Mouse (Mus musculus) forebrain, embryonic 15.5 days (tissue): Measurements from ENCODE around the gene Cpn1. TPM values are rescaled to one million over a fixed set of nuclear protein-coding genes. Genes with fewer than 3 reads are reported as not detected.

Experiments
- ATAC-seq: fragments of 200-750 bp; cut with Nextera tagmentation; replicated peaks from 2 replicates; pipeline ENCODE4 v1.8.0; 2017; ENCODE audit warnings: mild to moderate bottlenecking, moderate TSS enrichment, moderate library complexity
- H3K27ac ChIP-seq: fragments of 300-500 bp; sonication (generic); replicated peaks from 2 replicates; pipeline ENCODE4 v1.5.1; 2015; ENCODE audit warnings: mild to moderate bottlenecking, inconsistent platforms
- H3K27me3 ChIP-seq: fragments of 300-500 bp; sonication (generic); 2 replicates; pipeline ENCODE4 v1.6.1; 2015; ENCODE audit warnings: inconsistent platforms
- H3K36me3 ChIP-seq: fragments of 300-500 bp; sonication (generic); 2 replicates; pipeline ENCODE4 v1.6.1; 2015; ENCODE audit warnings: mild to moderate bottlenecking, inconsistent platforms
- H3K4me1 ChIP-seq: fragments of 300-500 bp; sonication (generic); 2 replicates; pipeline ENCODE4 v1.6.1; 2015; ENCODE audit warnings: inconsistent platforms
- H3K4me2 ChIP-seq: fragments of 300-500 bp; sonication (generic); replicated peaks from 2 replicates; pipeline ENCODE4 v1.6.1; 2015; ENCODE audit warnings: mild to moderate bottlenecking, inconsistent platforms
- H3K4me3 ChIP-seq: fragments of 300-500 bp; sonication (generic); 2 replicates; pipeline ENCODE4 v1.5.1; 2015; ENCODE audit warnings: mild to moderate bottlenecking, inconsistent platforms
- H3K9ac ChIP-seq: fragments of 300-500 bp; sonication (generic); replicated peaks from 2 replicates; pipeline ENCODE4 v1.6.1; 2015; ENCODE audit warnings: mild to moderate bottlenecking, inconsistent platforms
- H3K9me3 ChIP-seq: fragments of 300-500 bp; sonication (generic); 2 replicates; pipeline ENCODE4 v1.6.1; 2016; ENCODE audit warnings: inconsistent platforms
- WGBS: fragments of 180-500 bp; shearing (Covaris S2); methylation state at CpG from one replicate; pipeline ENCODE4 v1.1.7; 2015; ENCODE audit warnings: mixed read lengths; 5-methylcytosine and 5-hydroxymethylcytosine counted together
- polyA plus RNA-seq: library from polyadenylated mRNA; unstranded; fragments of >200 nt; fragmentation: Nextera tagmentation; extraction: Ambion mirVana; gene quantifications from 2 replicates; pipeline ENCODE4 v1.2.1, GENCODE M21; 2015

Cpn1 gene
- polyA plus RNA-seq, 1 experiment from 2014 or later, result 0.36 TPM

DNA sequence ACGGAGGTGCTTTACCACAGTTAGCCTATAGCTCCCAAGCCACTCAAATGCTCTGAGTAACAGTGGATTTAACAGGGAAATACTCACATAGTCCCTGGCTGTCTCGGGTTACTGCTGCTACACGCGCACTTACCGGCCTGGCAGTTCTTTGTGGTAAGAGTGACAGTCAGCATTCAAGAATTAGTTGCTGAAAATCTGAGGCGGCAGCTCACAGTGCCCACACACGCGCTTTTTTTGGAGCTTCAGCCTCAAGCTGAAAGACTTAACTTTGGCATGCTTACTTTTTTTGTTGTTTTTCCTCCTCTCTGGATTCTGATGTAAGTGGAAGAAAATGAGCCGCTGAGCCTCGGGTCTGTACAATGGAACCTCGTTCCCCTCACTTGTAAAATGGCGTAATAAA, 20.8 kb upstream of the Cpn1 start:
- no peak overlapping the region for H3K4me2 ChIP-seq
- no peaks in the 10 kb centered on the region for H3K9me3 ChIP-seq
- H3K27ac ChIP-seq, result no peak overlapping the region
- no peak overlapping the region for H3K4me3 ChIP-seq
- ATAC-seq, result no peak
- no peak overlapping the region for H3K9ac ChIP-seq
- 37% methylated on average over 12 of the region's 12 CpGs for WGBS
- H3K36me3 ChIP-seq, result no peaks in the 10 kb centered on the region
- H3K27me3 ChIP-seq, result no peaks in the 10 kb centered on the region
- H3K4me1 ChIP-seq, result no peaks in the 10 kb centered on the region

DNA sequence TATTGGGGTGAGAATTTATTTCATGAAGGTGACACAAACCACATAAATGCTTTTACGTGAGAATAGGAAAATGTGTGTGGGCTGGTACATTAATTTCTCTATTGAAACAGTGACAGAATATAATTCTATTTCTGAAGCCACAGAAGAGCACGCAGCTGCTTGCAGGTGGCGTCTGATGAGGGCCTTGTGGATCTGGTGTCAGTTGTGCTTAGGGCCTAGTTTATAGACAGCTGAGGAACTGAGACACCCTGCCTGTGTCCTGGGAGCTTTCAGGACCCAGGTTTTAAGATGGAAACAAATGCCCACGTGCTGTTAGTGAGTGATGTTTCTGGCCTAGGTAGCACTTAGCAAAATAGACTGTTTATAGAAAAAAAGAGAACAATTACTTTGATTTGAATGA, 18.7 kb upstream of the Cpn1 start:
- no peaks in the 10 kb centered on the region for H3K27me3 ChIP-seq
- WGBS, result 73% methylated on average over 4 of the region's 4 CpGs
- no peak for ATAC-seq
- no peak overlapping the region for H3K4me3 ChIP-seq
- no peak overlapping the region for H3K27ac ChIP-seq
- no peaks in the 10 kb centered on the region for H3K4me1 ChIP-seq
- H3K9me3 ChIP-seq, result no peaks in the 10 kb centered on the region
- H3K9ac ChIP-seq, result no peak overlapping the region
- no peak overlapping the region for H3K4me2 ChIP-seq
- no peaks in the 10 kb centered on the region for H3K36me3 ChIP-seq

DNA sequence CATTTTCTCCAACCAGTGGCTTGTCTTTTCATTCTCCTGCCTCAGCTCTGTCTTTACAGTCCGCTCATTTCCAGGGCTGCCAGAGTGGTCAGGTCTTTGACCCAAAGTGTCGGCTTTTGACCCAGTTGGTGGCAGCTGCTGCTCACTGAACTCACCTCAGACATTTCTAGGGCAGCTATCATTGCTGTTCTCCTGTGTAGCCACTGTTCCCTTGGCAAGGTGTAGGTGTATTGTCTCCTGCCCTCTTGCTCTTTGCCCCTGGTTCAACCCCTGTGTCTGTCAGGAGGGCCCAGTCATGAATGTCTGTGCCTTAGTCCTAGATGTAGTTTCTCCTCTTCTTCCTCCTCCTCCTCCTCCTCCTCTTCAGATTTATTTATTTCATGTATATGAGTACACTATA, 17.9 kb upstream of the Cpn1 start:
- Histone ChIP-seq H3K4me2 (no peak overlapping the region), H3K27me3 (no peaks in the 10 kb centered on the region), H3K9me3 (no peaks in the 10 kb centered on the region), H3K4me1 (no peaks in the 10 kb centered on the region), H3K9ac (no peak overlapping the region), H3K36me3 (no peaks in the 10 kb centered on the region), H3K27ac (no peak overlapping the region), H3K4me3 (no peak overlapping the region)
- no peak for ATAC-seq
- 94% methylated on average over 2 of the region's 2 CpGs for WGBS

DNA sequence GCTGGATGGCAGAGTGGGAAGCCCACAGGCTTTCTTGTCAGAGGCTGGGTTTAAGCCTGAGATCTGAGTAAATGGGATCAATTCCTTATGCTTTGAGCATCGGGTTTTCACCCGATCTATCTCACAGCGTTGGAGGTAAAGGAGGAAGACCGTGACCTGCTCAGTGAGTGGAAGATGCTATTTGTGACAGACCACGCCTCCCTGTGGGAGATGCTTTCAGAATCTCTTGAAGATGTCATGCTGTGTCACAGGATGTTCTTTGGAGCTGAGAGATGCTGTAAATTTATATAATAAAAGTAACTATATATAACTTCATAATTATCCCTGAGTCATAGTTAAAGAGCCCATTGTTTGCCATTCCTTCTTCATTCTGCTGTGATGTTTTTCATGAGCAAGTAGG, 14.4 kb upstream of the Cpn1 start:
- WGBS, result 75% methylated on average over 5 of the region's 5 CpGs
- H3K4me2 ChIP-seq, result no peak overlapping the region
- H3K9ac ChIP-seq, result no peak overlapping the region
- H3K27ac ChIP-seq, result no peak overlapping the region
- H3K36me3 ChIP-seq, result no peaks in the 10 kb centered on the region
- no peaks in the 10 kb centered on the region for H3K27me3 ChIP-seq
- no peaks in the 10 kb centered on the region for H3K4me1 ChIP-seq
- no peak for ATAC-seq
- no peaks in the 10 kb centered on the region for H3K9me3 ChIP-seq
- no peak overlapping the region for H3K4me3 ChIP-seq

DNA sequence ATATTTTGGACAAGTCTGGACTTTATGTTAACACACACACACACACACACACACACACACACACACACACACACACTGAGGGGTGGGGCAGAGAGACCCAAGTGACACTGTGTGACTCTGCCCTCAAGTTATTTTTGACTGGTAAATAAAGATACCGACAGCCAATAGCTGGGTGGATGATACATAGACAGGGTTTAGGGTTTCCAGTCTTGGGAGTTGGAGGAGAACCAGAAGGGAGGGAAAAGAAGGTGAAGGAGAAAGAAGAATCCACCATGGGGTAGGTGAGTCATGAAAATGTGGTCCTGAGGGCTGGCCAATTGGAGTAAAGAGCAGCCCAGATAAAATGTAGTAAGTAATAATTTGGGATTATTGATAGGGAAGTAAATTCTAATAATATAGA, 13.7 kb upstream of the Cpn1 start:
- 87% methylated on average over 1 of the region's 1 CpGs for WGBS
- Histone ChIP-seq H3K4me2 (no peak overlapping the region), H3K27me3 (no peaks in the 10 kb centered on the region), H3K4me1 (no peaks in the 10 kb centered on the region), H3K4me3 (no peak overlapping the region), H3K9me3 (no peaks in the 10 kb centered on the region), H3K9ac (no peak overlapping the region), H3K27ac (no peak overlapping the region), H3K36me3 (no peaks in the 10 kb centered on the region)
- no peak for ATAC-seq

DNA sequence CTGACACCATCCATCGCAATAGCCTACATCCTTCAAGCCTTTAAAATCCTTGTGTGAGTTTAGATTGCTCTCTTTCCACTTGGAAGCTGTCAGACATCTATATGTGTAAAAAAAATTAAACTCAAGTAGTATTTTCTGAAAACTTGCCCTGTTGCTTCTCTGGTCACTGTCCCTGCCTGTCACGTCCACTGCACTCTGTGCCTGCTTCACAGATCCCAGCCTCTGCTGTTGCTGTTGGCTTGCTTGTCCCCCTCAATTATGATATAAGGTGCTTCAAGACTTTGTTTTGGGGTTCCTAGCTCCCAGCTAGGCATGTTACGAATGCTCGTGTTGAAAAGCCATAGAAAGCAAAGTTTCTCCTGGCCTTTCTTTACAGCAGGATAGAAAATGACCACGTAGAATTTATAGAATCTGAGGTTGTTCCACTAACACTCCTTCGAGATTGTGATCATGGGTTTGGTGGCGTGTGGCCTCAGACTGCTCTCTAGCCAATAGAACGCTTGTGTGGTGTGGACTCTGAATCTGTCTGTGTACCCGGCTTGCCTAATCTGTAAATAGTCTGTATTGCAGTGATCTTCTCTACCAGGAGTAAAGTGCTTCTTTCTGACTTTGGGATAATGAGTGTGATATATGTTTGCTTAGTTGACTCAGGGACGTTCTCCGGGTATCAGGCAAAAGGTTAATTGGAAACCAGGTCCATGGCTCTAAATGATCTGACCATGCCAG, 12.6 kb upstream of the Cpn1 start:
- Histone ChIP-seq H3K4me3 (no peak overlapping the region), H3K9me3 (no peaks in the 10 kb centered on the region), H3K27ac (no peak overlapping the region), H3K4me2 (no peak overlapping the region), H3K27me3 (no peaks in the 10 kb centered on the region), H3K4me1 (no peaks in the 10 kb centered on the region), H3K36me3 (no peaks in the 10 kb centered on the region), H3K9ac (no peak overlapping the region)
- ATAC-seq, result no peak
- WGBS, result 86% methylated on average over 11 of the region's 11 CpGs

DNA sequence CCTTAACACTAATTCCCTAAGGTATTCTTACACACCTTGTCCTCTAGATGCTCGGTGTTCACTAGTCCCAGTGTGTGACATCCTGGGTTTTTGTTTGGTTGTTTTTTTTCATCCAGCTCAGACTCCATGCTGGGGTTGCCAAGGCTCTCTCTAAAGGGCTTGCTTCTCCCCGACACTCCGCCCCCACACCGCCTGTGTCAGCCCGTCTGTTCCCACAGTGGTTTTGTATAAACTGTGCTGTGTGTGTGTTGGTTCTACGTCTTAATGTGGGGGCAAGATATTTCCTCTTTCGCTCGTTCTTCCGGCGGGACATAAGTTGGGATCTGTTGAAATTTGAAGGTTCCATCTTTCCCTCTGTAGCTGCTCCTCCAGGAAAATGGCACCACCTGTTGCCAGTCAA, 11.7 kb upstream of the Cpn1 start:
- Histone ChIP-seq H3K4me3 (no peak overlapping the region), H3K36me3 (no peaks in the 10 kb centered on the region), H3K27ac (no peak overlapping the region), H3K9ac (no peak overlapping the region), H3K9me3 (no peaks in the 10 kb centered on the region), H3K4me2 (no peak overlapping the region), H3K4me1 (no peaks in the 10 kb centered on the region), H3K27me3 (no peaks in the 10 kb centered on the region)
- whole genome bisulfite sequencing, result 86% methylated on average over 10 of the region's 10 CpGs
- ATAC-seq, result no peak

DNA sequence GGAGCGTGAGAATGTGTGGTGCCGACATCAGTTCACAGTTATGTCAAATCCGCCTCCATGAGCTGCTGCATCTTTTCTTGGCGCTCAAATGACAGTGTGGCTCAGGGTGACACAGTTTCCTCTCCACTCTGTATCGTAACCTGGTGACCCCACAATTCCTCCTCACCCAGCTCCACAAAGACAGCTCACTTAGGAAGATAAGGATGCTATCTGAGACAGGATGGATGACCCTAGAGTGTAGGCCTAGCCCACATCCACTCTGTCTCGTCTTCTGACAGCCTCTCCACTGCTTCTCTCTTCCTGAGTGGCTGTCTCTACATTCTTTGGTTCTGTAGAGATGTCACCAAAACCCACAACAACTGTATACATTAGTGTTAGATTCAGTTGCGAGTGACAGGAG, 9.1 kb upstream of the Cpn1 start:
- H3K27me3 ChIP-seq, result no peaks in the 10 kb centered on the region
- no peak overlapping the region for H3K9ac ChIP-seq
- WGBS, result 86% methylated on average over 7 of the region's 7 CpGs
- H3K27ac ChIP-seq, result no peak overlapping the region
- no peaks in the 10 kb centered on the region for H3K9me3 ChIP-seq
- no peak for ATAC-seq
- H3K4me3 ChIP-seq, result no peak overlapping the region
- no peaks in the 10 kb centered on the region for H3K4me1 ChIP-seq
- H3K4me2 ChIP-seq, result no peak overlapping the region
- no peaks in the 10 kb centered on the region for H3K36me3 ChIP-seq

DNA sequence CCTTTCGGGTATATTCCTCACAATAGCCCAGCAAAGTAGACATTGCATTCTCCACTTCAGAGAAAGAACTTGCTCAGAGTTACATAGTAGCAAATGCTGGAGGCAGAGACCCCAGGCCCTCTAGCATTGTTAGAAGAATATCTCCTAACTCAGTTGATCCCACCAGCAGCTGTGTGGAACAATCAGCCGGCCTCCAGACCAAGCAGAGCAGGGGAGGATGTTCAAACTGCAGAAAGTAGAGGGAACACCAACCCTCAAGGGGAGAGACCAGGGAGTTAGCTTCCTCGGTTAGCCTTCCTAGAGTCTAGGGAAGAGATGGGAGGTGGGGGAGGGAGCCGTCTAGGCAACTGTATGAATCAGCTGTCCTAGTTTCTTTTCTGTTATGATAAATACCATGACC, 6.1 kb upstream of the Cpn1 start:
- H3K36me3 ChIP-seq, result no peaks in the 10 kb centered on the region
- no peaks in the 10 kb centered on the region for H3K9me3 ChIP-seq
- H3K4me1 ChIP-seq, result no peaks in the 10 kb centered on the region
- no peak overlapping the region for H3K27ac ChIP-seq
- no peak for ATAC-seq
- no peaks in the 10 kb centered on the region for H3K27me3 ChIP-seq
- H3K4me3 ChIP-seq, result no peak overlapping the region
- 79% methylated on average over 4 of the region's 4 CpGs for WGBS
- no peak overlapping the region for H3K9ac ChIP-seq
- H3K4me2 ChIP-seq, result no peak overlapping the region

DNA sequence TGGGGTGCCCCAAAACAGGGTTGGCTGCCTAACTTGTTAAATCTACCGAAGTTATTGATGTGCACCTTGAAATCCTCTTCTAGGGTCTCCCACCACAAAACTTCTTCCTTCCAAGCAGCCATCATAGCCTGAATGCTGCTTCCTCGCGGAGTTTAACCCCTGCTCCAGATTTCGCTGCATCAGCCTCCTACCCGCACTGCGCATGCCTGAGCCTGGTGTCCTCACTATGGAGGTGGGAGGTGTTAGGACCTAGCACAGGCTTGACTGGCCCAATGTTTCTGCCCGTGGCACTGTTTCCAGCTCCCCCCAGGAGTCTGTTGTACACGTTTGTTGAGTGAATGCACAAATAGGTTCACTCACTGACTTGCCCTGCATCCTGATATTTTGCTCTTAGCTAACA, 4.0 kb upstream of the Cpn1 start:
- Histone ChIP-seq H3K36me3 (no peaks in the 10 kb centered on the region), H3K4me1 (peaks cover 6% of the 10 kb centered on the region), H3K9ac (no peak overlapping the region), H3K9me3 (no peaks in the 10 kb centered on the region), H3K4me3 (no peak overlapping the region), H3K27me3 (no peaks in the 10 kb centered on the region), H3K27ac (no peak overlapping the region), H3K4me2 (no peak overlapping the region)
- no peak for ATAC-seq
- 87% methylated on average over 8 of the region's 8 CpGs for WGBS

DNA sequence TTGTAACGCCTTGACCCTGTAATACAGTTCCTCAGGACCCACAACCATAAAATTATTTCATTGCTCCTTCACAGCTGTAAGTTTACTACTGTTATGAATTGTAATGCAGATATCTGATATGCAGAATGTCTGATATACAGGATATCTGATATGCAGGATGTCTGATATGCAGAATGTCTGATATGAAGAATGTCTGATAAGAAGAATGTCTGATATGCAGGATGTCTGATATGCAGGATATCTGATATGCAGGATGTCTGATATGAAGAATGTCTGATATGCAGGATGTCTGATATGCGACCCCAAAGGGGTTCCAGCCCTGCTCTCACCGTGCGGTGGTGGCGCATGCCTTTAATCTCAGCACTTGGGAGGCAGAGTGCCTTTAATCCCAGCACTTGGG, 4.4 kb downstream of the Cpn1 start:
- ATAC-seq, result no peak
- WGBS, result 93% methylated on average over 5 of the region's 5 CpGs
- H3K4me1 ChIP-seq, result peaks cover 6% of the 10 kb centered on the region

DNA sequence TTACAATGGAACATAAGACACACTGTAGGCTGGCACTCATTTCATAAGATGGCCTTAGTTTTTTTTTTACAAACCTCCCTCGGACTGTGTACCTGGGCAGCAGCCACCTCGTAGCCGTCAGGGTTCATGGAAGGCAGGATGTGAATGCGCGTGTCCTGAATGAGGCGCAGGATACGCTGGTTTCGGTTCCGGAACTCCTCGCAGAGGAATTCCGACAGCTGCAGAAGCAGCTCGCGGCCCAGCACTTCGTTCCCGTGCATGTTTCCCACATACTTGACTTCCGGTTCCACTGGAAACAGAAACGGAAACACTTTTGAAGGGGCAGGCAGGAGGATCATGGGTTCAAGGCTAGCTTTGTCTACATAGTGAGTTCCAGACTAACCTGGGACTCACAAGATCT, 5.6 kb downstream of the Cpn1 start:
- WGBS, result 95% methylated on average over 17 of the region's 17 CpGs

More for the DNA sequence above, 4.4 kb downstream of the Cpn1 start:
- no peak overlapping the region for H3K9ac ChIP-seq
- no peaks in the 10 kb centered on the region for H3K9me3 ChIP-seq
- H3K4me3 ChIP-seq, result no peak overlapping the region
- no peaks in the 10 kb centered on the region for H3K36me3 ChIP-seq
- no peak overlapping the region for H3K27ac ChIP-seq
- no peak overlapping the region for H3K4me2 ChIP-seq
- H3K27me3 ChIP-seq, result no peaks in the 10 kb centered on the region

DNA sequence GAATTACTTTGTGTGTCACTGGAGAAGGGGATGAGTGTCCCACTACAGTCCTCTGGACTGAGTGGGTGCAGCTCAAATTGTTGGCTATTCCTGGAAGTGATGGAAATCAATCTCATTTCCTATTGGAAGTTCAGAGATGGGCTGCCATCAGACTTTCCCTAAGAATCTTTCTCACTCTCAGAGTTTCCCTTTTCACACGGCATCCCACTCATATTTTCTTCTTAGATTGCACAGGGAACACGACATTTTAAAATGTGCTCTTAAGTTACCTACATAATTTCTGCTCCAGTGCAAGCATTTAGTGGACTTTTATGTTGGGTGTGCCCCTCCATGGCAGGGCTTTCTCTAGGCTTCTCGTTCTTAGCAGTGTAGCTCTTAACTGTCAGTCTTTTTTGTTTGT, 8.6 kb downstream of the Cpn1 start:
- no peak overlapping the region for H3K4me3 ChIP-seq
- no peak overlapping the region for H3K27ac ChIP-seq
- H3K27me3 ChIP-seq, result no peaks in the 10 kb centered on the region
- no peak for ATAC-seq
- H3K4me2 ChIP-seq, result no peak overlapping the region
- 89% methylated on average over 3 of the region's 3 CpGs for WGBS
- H3K4me1 ChIP-seq, result no peaks in the 10 kb centered on the region
- H3K36me3 ChIP-seq, result no peaks in the 10 kb centered on the region
- H3K9me3 ChIP-seq, result no peaks in the 10 kb centered on the region
- H3K9ac ChIP-seq, result no peak overlapping the region

More for the DNA sequence above, 5.6 kb downstream of the Cpn1 start:
- no peak overlapping the region for H3K27ac ChIP-seq
- H3K27me3 ChIP-seq, result no peaks in the 10 kb centered on the region
- H3K4me2 ChIP-seq, result no peak overlapping the region
- no peak for ATAC-seq
- no peaks in the 10 kb centered on the region for H3K4me1 ChIP-seq
- no peak overlapping the region for H3K4me3 ChIP-seq
- H3K36me3 ChIP-seq, result no peaks in the 10 kb centered on the region
- H3K9ac ChIP-seq, result no peak overlapping the region
- no peaks in the 10 kb centered on the region for H3K9me3 ChIP-seq
